Mouse (Mus musculus): Measurements from ENCODE around the gene Gpn2. TPM values are rescaled to one million over a fixed set of nuclear protein-coding genes. Genes with fewer than 3 reads are reported as not detected.

The Gpn2 gene
- polyA plus RNA-seq, 1 experiment from 2014 or later: 24.8 TPM

- H3K36me3 ChIP-seq (ENCODE audit: control insufficient read depth, insufficient read depth, low read length): peaks cover 3% of the 10 kb centered on the region; the same call in 1 of the 2 replicates
- H3K27me3 ChIP-seq (replicated peaks; ENCODE audit: control insufficient read depth, insufficient read depth, low read length): peaks cover 39% of the 10 kb centered on the region
- H3K4me3 ChIP-seq (ENCODE audit: low read depth, low read length): peak overlapping the region; percentile 58
- H3K4me1 ChIP-seq (replicated peaks; ENCODE audit: control insufficient read depth, insufficient read depth, low read length): peaks cover 27% of the 10 kb centered on the region
- H3K27ac ChIP-seq (ENCODE audit: low read depth, low read length): no peak overlapping the region
- H3K9me3 ChIP-seq (ENCODE audit: control insufficient read depth, low read length): no peaks in the 10 kb centered on the region
- DNase-seq (ENCODE audit: low spot score) (no peak), ATAC-seq (replicated peaks; ENCODE audit: low FRiP score) (no peak)
- peak overlapping the region; percentile 95 for H3K4me2 ChIP-seq
- H3K9ac ChIP-seq (ENCODE audit: low read depth, low read length): peak overlapping the region; percentile 48; the same call in 1 of the 2 replicates
- 17% methylated on average over 9 of the region's 9 CpGs for WGBS
These were observed 16.1 kb downstream of the Gpn2 start for GRCm38 (mm10) chr4:133600306-133600705.

DNA sequence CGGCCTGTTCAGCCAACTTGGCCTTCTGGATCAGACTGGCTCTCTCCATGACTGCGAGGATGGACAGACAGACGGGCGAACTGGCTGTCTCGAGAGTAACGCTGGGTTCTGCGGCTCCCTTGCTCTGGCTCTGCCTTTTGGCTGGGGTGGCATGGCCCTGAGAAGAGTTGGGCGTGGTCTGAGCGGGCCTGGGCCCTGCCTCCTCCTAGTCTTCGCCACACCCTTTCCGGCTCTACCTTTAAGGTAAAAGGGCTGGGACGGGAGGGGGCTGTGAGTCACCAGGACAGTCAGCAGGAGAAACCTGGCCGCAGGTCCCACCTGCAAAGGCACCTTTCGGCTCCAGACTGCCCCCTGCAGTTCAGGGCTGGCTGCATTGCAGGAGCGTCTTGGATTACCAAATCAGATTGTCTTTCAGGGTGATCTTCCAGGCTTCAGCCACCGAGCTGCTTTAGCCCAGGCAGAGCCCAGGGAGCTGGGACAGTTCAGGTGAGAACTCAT, 17.6 kb downstream of the Gpn2 start, which contains the start of gene Sfn:
Sfn (minus strand) TSS at position 448 of the 498 bp plus-strand sequence.
- Histone ChIP-seq H3K36me3 (ENCODE audit: control insufficient read depth, insufficient read depth, low read length) (peaks cover 3% of the 10 kb centered on the region; the same call in 1 of the 2 replicates), H3K27ac (ENCODE audit: low read depth, low read length) (no peak within 1 kb of the TSS), H3K4me3 (ENCODE audit: low read depth, low read length) (peak within 1 kb of the TSS; percentile 33), H3K4me2 (peak within 1 kb of the TSS; percentile 64), H3K27me3 (replicated peaks; ENCODE audit: control insufficient read depth, insufficient read depth, low read length) (peaks cover 39% of the 10 kb centered on the region), H3K4me1 (replicated peaks; ENCODE audit: control insufficient read depth, insufficient read depth, low read length) (peaks cover 24% of the 10 kb centered on the region), H3K9ac (ENCODE audit: low read depth, low read length) (peak within 1 kb of the TSS; percentile 26; the same call in 1 of the 2 replicates), H3K9me3 (ENCODE audit: control insufficient read depth, low read length) (no peaks in the 10 kb centered on the region)
- WGBS: 2% methylated on average over 16 of the region's 16 CpGs
- ATAC-seq (replicated peaks; ENCODE audit: low FRiP score) (no peak), DNase-seq (ENCODE audit: low spot score) (no peak)

DNA sequence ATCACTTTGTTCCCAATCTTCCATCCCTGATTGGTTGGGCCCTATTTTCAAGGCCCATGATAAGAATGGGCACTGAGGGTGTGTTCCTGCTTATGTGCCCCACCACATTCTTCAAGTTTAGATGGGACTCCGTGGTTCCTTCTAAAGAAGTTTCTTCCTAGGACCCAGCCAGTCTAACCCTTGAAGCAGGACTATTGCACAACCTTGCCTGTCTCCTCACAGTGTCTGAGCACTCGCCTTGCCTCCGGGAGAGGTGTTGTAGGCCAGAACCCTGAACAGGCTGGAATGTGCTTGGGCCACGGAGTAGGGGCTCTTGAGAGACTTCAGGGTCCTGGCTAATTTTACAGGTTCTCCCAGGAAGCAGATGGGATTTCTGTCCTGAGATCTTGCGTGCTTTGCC, 18.9 kb downstream of the Gpn2 start:
- 83% methylated on average over 5 of the region's 5 CpGs for WGBS
- H3K4me2 ChIP-seq: no peak overlapping the region

DNA sequence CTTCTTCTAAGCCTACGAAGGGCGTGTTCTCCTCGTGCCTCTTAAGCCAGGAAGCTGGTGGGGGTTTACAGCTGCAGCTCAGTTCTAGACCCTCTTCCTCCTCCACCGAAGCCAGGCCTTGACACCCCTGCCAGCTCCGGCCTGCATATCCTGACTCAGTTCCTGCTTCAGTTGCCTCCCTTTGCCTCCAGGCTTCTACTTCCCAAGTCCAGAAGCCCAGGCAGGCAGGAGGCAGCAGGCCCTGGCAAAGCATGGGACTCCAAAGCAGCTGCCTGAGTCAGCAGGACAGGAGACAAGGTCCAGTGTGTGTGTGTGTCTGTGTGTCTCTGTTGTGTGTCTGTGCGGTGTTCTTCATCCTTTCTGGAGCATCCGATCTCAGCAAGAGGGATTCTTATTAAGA, 20.0 kb downstream of the Gpn2 start:
- no peak overlapping the region for H3K4me3 ChIP-seq (ENCODE audit: low read depth, low read length)
- H3K27ac ChIP-seq (ENCODE audit: low read depth, low read length): no peak overlapping the region
- no peaks in the 10 kb centered on the region for H3K9me3 ChIP-seq (ENCODE audit: control insufficient read depth, low read length)
- H3K9ac ChIP-seq (ENCODE audit: low read depth, low read length): no peak overlapping the region
- H3K27me3 ChIP-seq (replicated peaks; ENCODE audit: control insufficient read depth, insufficient read depth, low read length): peaks cover 30% of the 10 kb centered on the region
- ATAC-seq (replicated peaks; ENCODE audit: low FRiP score) (no peak), DNase-seq (ENCODE audit: low spot score) (no peak)
- H3K4me2 ChIP-seq: no peak overlapping the region
- 69% methylated on average over 7 of the region's 7 CpGs for WGBS
- peaks cover 20% of the 10 kb centered on the region for H3K4me1 ChIP-seq (replicated peaks; ENCODE audit: control insufficient read depth, insufficient read depth, low read length)
- peaks cover 3% of the 10 kb centered on the region; the same call in 1 of the 2 replicates for H3K36me3 ChIP-seq (ENCODE audit: control insufficient read depth, insufficient read depth, low read length)

More for the DNA sequence above, 18.9 kb downstream of the Gpn2 start:
- H3K27ac ChIP-seq (ENCODE audit: low read depth, low read length): no peak overlapping the region
- no peak overlapping the region for H3K4me3 ChIP-seq (ENCODE audit: low read depth, low read length)
- peaks cover 39% of the 10 kb centered on the region for H3K27me3 ChIP-seq (replicated peaks; ENCODE audit: control insufficient read depth, insufficient read depth, low read length)
- H3K9me3 ChIP-seq (ENCODE audit: control insufficient read depth, low read length): no peaks in the 10 kb centered on the region
- peaks cover 24% of the 10 kb centered on the region for H3K4me1 ChIP-seq (replicated peaks; ENCODE audit: control insufficient read depth, insufficient read depth, low read length)
- no peak for DNase-seq (ENCODE audit: low spot score)
- H3K9ac ChIP-seq (ENCODE audit: low read depth, low read length): no peak overlapping the region
- peaks cover 3% of the 10 kb centered on the region; the same call in 1 of the 2 replicates for H3K36me3 ChIP-seq (ENCODE audit: control insufficient read depth, insufficient read depth, low read length)
- ATAC-seq (replicated peaks; ENCODE audit: low FRiP score): no peak

GRCm38 (mm10) chr4:133604856-133605255, 20.7 kb downstream of the Gpn2 start:
- Histone ChIP-seq H3K9me3 (ENCODE audit: control insufficient read depth, low read length) (no peaks in the 10 kb centered on the region), H3K4me2 (no peak overlapping the region), H3K36me3 (ENCODE audit: control insufficient read depth, insufficient read depth, low read length) (peaks cover 3% of the 10 kb centered on the region; the same call in 1 of the 2 replicates), H3K9ac (ENCODE audit: low read depth, low read length) (no peak overlapping the region), H3K27ac (ENCODE audit: low read depth, low read length) (no peak overlapping the region), H3K4me3 (ENCODE audit: low read depth, low read length) (no peak overlapping the region), H3K4me1 (replicated peaks; ENCODE audit: control insufficient read depth, insufficient read depth, low read length) (peaks cover 13% of the 10 kb centered on the region), H3K27me3 (replicated peaks; ENCODE audit: control insufficient read depth, insufficient read depth, low read length) (peaks cover 23% of the 10 kb centered on the region)
- ATAC-seq (replicated peaks; ENCODE audit: low FRiP score): no peak
- no peak for DNase-seq (ENCODE audit: low spot score)
- 78% methylated on average over 6 of the region's 6 CpGs for WGBS

- H3K4me2 ChIP-seq: no peak overlapping the region
- H3K9me3 ChIP-seq (ENCODE audit: control insufficient read depth, low read length): no peaks in the 10 kb centered on the region
- WGBS: 68% methylated on average over 9 of the region's 9 CpGs
- peaks cover 18% of the 10 kb centered on the region for H3K27me3 ChIP-seq (replicated peaks; ENCODE audit: control insufficient read depth, insufficient read depth, low read length)
- no peak overlapping the region for H3K9ac ChIP-seq (ENCODE audit: low read depth, low read length)
- H3K4me3 ChIP-seq (ENCODE audit: low read depth, low read length): no peak overlapping the region
- peaks cover 8% of the 10 kb centered on the region for H3K4me1 ChIP-seq (replicated peaks; ENCODE audit: control insufficient read depth, insufficient read depth, low read length)
- ATAC-seq (replicated peaks; ENCODE audit: low FRiP score) (no peak), DNase-seq (ENCODE audit: low spot score) (no peak)
- H3K27ac ChIP-seq (ENCODE audit: low read depth, low read length): no peak overlapping the region
- H3K36me3 ChIP-seq (ENCODE audit: control insufficient read depth, insufficient read depth, low read length): peaks cover 3% of the 10 kb centered on the region; the same call in 1 of the 2 replicates
These were observed 21.2 kb downstream of the Gpn2 start for GRCm38 (mm10) chr4:133605330-133605729.

- H3K4me2 ChIP-seq: no peak overlapping the region
- 0 out of 2 replicates have a peak, but pooled peaks cover 3% of the 10 kb centered on the region for H3K9me3 ChIP-seq (ENCODE audit: control insufficient read depth, low read length)
- H3K4me1 ChIP-seq (replicated peaks; ENCODE audit: control insufficient read depth, insufficient read depth, low read length): no peaks in the 10 kb centered on the region; the same call in 1 of the 2 replicates
- H3K36me3 ChIP-seq (ENCODE audit: control insufficient read depth, insufficient read depth, low read length): peaks cover 7% of the 10 kb centered on the region
- H3K4me3 ChIP-seq (ENCODE audit: low read depth, low read length): no peak overlapping the region
- peaks cover 3% of the 10 kb centered on the region for H3K27me3 ChIP-seq (replicated peaks; ENCODE audit: control insufficient read depth, insufficient read depth, low read length)
- H3K9ac ChIP-seq (ENCODE audit: low read depth, low read length): no peak overlapping the region
- ATAC-seq (replicated peaks; ENCODE audit: low FRiP score) (no peak), DNase-seq (ENCODE audit: low spot score) (no peak)
- no peak overlapping the region for H3K27ac ChIP-seq (ENCODE audit: low read depth, low read length)
- 79% methylated on average over 10 of the region's 10 CpGs for WGBS
These were observed 23.1 kb downstream of the Gpn2 start for GRCm38 (mm10) chr4:133607284-133607683.

DNA sequence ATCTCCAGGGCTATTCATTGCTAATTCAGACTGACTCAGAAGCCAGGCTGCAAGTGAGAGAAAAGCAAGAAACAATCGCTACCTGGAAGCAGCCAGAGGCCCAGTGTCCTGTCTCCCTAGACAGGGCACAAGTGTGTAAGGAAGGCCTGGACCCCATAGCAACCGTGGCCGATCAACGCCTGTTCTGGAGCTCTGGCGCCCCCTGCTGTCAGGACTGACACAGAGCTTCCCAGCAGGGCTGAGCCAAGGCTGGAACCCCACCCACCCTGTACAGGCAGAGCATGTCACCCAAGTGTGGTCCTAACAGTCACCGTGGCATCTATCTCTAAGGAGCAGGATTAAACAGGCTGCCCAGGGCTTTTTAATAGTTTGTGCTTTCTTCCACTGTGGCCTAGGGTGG, 25.6 kb downstream of the Gpn2 start:
- 0 out of 2 replicates have a peak, but pooled peaks cover 3% of the 10 kb centered on the region for H3K9me3 ChIP-seq (ENCODE audit: control insufficient read depth, low read length)
- H3K27me3 ChIP-seq (replicated peaks; ENCODE audit: control insufficient read depth, insufficient read depth, low read length): no peaks in the 10 kb centered on the region
- ATAC-seq (replicated peaks; ENCODE audit: low FRiP score) (peak; percentile 75), DNase-seq (ENCODE audit: low spot score) (peak; percentile 79)
- H3K4me3 ChIP-seq (ENCODE audit: low read depth, low read length): no peak overlapping the region
- no peaks in the 10 kb centered on the region for H3K4me1 ChIP-seq (replicated peaks; ENCODE audit: control insufficient read depth, insufficient read depth, low read length)
- WGBS: 16% methylated on average over 6 of the region's 6 CpGs
- H3K27ac ChIP-seq (ENCODE audit: low read depth, low read length): no peak overlapping the region
- H3K36me3 ChIP-seq (ENCODE audit: control insufficient read depth, insufficient read depth, low read length): peaks cover 15% of the 10 kb centered on the region
- H3K4me2 ChIP-seq: no peak overlapping the region
- H3K9ac ChIP-seq (ENCODE audit: low read depth, low read length): no peak overlapping the region

DNA sequence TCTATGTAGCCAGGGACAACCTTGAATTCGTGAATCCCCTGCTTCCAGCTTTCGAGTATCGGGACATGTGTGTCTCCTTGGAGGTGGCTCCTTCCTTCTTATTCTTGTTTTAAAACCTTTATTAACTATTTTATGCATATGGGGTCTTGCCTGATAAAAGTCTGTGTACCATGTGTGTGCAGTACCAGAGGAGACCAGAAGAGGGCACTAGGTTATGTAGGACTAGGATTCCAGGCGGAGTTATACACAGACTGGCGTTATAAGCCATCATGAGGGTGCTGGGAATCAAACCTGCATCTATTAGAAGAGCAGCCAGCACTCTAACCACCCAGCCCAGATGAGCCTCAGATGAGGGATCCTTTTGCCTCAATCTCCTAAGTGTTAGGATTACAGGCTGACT, 27.7 kb downstream of the Gpn2 start:
- 96% methylated on average over 5 of the region's 5 CpGs for WGBS
- Histone ChIP-seq H3K36me3 (ENCODE audit: control insufficient read depth, insufficient read depth, low read length) (peaks cover 17% of the 10 kb centered on the region), H3K4me1 (replicated peaks; ENCODE audit: control insufficient read depth, insufficient read depth, low read length) (no peaks in the 10 kb centered on the region), H3K27ac (ENCODE audit: low read depth, low read length) (no peak overlapping the region), H3K9me3 (ENCODE audit: control insufficient read depth, low read length) (0 out of 2 replicates have a peak, but pooled peaks cover 3% of the 10 kb centered on the region), H3K27me3 (replicated peaks; ENCODE audit: control insufficient read depth, insufficient read depth, low read length) (no peaks in the 10 kb centered on the region), H3K9ac (ENCODE audit: low read depth, low read length) (no peak overlapping the region), H3K4me3 (ENCODE audit: low read depth, low read length) (no peak overlapping the region), H3K4me2 (no peak overlapping the region)
- ATAC-seq (replicated peaks; ENCODE audit: low FRiP score): no peak
- DNase-seq (ENCODE audit: low spot score): no peak

Data from liver, embryonic 11.5 days (tissue).